Mouse (Mus musculus) hematopoietic stem cell, adult 5-6 weeks (primary cell): ENCODE results near the gene Cisd3. TPM values are rescaled to one million over a fixed set of nuclear protein-coding genes. Genes with fewer than 3 reads are reported as not detected.
"Not testable (repeated sequence)": the region's sequence is repeated elsewhere in the genome, so short reads cannot be mapped to it uniquely, and the experiment has no call there.

Experiments
- ATAC-seq, 2 experiments: fragments of 125-278 bp in 1 of 2; replicated peaks in 1 of 2; 2 replicates each; pipeline ENCODE4 v1.8.0; 2016 to 2017; ENCODE audit warnings: inconsistent platforms in 2 of 2, mild to moderate bottlenecking in 2 of 2, moderate number of reproducible peaks in 2 of 2, low read depth in 1 of 2, moderate TSS enrichment in 1 of 2; ENCODE audit not compliant: low FRiP score in 2 of 2, poor library complexity in 2 of 2, severe bottlenecking in 2 of 2, insufficient read depth in 1 of 2, low TSS enrichment in 1 of 2
- total RNA-seq: library from RNA; stranded (forward); fragments of 172-1452, 232-1000 nt; gene quantifications from 2 replicates; pipeline ENCODE4 v1.2.3, GENCODE M21; 2017

Gene Cisd3
- total RNA-seq, 1 experiment from 2014 or later = 4.8 TPM

GRCm38 (mm10) chr11:97716021-97716420 is 30.4 kb downstream of the Cisd3 start:
- no peak for ATAC-seq

GRCm38 (mm10) chr11:97717369-97718280 is 32.0 kb downstream of the Cisd3 start:
- ATAC-seq = no peak

GRCm38 (mm10) chr11:97718281-97718860 is 32.7 kb downstream of the Cisd3 start:
- ATAC-seq = peak; percentile 50 to 67

- ATAC-seq = no peak
Observed at GRCm38 (mm10) chr11:97719041-97719440, 33.4 kb downstream of the Cisd3 start.

GRCm38 (mm10) chr11:97721338-97721737 is 35.7 kb downstream of the Cisd3 start:
- ATAC-seq = no peak

- peak; percentile 42 to 44; a peak in 3 of 4 replicates for ATAC-seq
Observed at GRCm38 (mm10) chr11:97723709-97724108, 38.1 kb downstream of the Cisd3 start.

- ATAC-seq = peak; percentile 87 to 95
Observed at GRCm38 (mm10) chr11:97728311-97728710, 42.7 kb downstream of the Cisd3 start.

GRCm38 (mm10) chr11:97728730-97729129 is 43.1 kb downstream of the Cisd3 start:
- ATAC-seq = peak in 1 of 2 experiments; percentile 19; a peak in 2 of 4 replicates

- no peak for ATAC-seq
Observed at GRCm38 (mm10) chr11:97733689-97734088, 48.1 kb downstream of the Cisd3 start.

GRCm38 (mm10) chr11:97734810-97735209 is 49.2 kb downstream of the Cisd3 start:
- ATAC-seq = not testable (repeated sequence)

- ATAC-seq = no peak
Observed at GRCm38 (mm10) chr11:97736645-97737044, 51.0 kb downstream of the Cisd3 start.

- ATAC-seq = no peak
Observed at GRCm38 (mm10) chr11:97737600-97737999, 52.0 kb downstream of the Cisd3 start.

Other genes starting within 250 kb of the Cisd3 start
- gene 4933428G20Rik, start 185.5 kb upstream of the Cisd3 start, total RNA-seq = not detected in 2 replicates
- not detected in 2 replicates for gene Srcin1, start 109.6 kb upstream of the Cisd3 start, total RNA-seq
- 2.1 and 2.2 TPM in 2 replicates for gene Epop, start 56.1 kb upstream of the Cisd3 start, total RNA-seq
- gene Mllt6, start 22.4 kb upstream of the Cisd3 start, total RNA-seq = 16.5 and 19.5 TPM in 2 replicates
- 1.5 and 2.8 TPM in 2 replicates for gene Pcgf2, start 14.7 kb downstream of the Cisd3 start, total RNA-seq
- 93.0 and 116 TPM in 2 replicates for gene Psmb3, start 17.6 kb downstream of the Cisd3 start, total RNA-seq
- gene Pip4k2b, start 58.9 kb downstream of the Cisd3 start, total RNA-seq = 42.3 and 81.6 TPM in 2 replicates
- 18.8 and 23.3 TPM in 2 replicates for gene Cwc25, start 80.7 kb downstream of the Cisd3 start, total RNA-seq
- 0.69 TPM in 1 of 2 replicates, not detected in the other for gene 1700001P01Rik, start 90.1 kb downstream of the Cisd3 start, total RNA-seq
- 1,424 and 2,771 TPM in 2 replicates for gene Rpl23, start 96.6 kb downstream of the Cisd3 start, total RNA-seq
- 220 and 229 TPM in 2 replicates for gene Lasp1, start 113.2 kb downstream of the Cisd3 start, total RNA-seq
- gene B230217C12Rik, start 155.0 kb downstream of the Cisd3 start, total RNA-seq = 0.81 and 1.5 TPM in 2 replicates
- 0.25 and 2.2 TPM in 2 replicates for gene Fbxo47, start 198.3 kb downstream of the Cisd3 start, total RNA-seq